Mouse (Mus musculus): ENCODE measurements at regions not wholly inside any gene's neighbourhood (a gene's known extent, or its start where the extent isn't known, plus 50 kb on each side); places are given as distances from the start of the nearest gene placed in this dataset.
"Not testable (repeated sequence)": the region's sequence is repeated elsewhere in the genome, so short reads cannot be mapped to it uniquely, and the experiment has no call there.

DNA sequence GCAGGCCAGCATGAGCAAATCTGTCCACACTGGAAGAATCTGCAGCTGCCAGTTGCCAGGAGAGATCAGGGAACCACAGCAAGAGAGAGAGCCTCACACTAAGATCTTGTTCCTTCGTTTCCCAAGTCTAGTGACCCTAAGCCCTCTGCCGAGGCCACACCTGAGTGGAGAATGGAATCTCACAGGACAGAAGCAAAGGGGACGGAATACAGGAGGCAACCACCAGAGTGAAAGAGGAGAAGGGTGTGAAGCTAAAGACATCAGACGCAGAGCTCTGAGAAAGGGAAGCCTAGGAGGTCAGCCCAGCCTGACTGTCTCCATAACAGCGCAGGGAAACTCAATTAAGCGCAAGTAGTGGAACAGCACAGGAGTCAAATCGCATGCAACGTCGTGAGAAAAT is 75.0 kb downstream of the Suds3 start:
- no peak for DNase-seq (ENCODE audit: low spot score in 2 of 2)

DNA sequence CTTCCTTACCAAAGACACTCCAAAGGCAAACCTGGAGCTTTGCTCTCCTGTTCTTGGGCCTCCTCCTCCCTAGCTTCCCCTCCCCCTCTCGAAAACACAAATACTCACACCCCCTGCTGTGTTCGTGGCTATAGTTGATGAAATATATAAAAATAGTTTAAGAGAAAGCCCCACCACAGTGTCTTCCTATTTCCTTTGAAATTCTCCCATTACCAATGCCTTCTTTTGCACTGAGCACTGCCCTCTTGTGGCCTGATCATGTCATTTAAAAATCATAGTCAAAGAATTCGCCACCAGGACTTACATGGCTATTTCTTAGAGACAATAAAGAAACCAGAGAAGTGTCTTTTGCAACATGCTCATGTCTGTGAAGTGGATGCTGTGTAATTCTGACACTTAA is 78.7 kb downstream of the Suds3 start:
- DNase-seq (ENCODE audit: low spot score in 2 of 2), result peak; percentile 62 to 76

DNA sequence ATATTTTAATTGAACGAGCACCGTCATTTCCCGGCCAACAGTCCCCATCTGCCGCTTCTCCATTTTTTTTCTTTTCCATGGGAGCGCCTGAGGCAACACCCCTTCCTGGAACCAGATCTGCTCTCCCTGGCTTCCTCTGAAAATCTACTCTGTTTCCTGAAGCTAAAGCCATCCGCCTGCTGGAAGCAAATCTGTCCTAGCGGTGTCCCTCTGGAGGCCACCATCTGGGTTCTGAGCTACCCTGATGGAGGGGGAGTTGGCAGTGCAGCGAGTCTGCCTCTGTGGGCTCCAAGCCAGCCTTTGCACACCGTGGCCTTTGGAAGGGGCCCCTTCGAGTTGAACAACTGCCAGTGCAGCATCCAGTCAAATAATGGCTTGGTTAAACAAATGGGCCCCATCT is 83.8 kb downstream of the Suds3 start:
- DNase-seq (ENCODE audit: low spot score in 2 of 2), result peak; percentile 15 to 22

DNA sequence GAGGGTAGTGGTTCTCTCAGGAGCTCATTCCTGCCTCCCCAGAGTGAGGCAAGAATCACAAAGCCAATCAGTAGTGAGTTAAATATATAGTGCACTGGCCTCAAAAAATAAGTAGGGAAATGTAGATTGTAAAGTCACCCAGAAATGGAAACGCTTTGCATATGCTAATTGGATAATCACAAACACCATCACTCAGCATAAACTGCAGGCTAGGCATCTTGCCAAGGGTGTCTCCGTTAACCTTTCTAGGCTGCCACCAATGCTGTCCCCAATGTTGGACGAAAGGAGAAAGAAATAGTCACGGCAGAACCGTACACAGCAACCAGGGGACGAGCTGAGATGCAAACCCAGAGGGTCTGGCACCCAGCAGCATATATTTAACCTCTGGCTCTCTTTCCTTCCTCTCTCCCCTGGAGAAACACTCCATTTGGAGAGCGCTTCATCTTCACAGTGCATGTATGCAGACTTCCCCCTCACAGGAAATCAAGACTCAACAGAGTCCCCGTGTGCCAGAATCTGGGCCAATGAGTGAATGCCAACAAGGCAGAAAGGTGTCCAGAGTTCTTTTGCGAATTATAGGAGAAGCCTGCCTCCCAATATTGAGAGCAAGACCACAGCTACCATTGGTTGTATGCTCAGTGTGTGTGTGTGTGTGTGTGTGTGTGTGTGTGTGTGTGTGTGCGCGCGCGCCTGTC is 90.1 kb downstream of the Suds3 start:
- no peak for DNase-seq (ENCODE audit: low spot score in 2 of 2)

DNA sequence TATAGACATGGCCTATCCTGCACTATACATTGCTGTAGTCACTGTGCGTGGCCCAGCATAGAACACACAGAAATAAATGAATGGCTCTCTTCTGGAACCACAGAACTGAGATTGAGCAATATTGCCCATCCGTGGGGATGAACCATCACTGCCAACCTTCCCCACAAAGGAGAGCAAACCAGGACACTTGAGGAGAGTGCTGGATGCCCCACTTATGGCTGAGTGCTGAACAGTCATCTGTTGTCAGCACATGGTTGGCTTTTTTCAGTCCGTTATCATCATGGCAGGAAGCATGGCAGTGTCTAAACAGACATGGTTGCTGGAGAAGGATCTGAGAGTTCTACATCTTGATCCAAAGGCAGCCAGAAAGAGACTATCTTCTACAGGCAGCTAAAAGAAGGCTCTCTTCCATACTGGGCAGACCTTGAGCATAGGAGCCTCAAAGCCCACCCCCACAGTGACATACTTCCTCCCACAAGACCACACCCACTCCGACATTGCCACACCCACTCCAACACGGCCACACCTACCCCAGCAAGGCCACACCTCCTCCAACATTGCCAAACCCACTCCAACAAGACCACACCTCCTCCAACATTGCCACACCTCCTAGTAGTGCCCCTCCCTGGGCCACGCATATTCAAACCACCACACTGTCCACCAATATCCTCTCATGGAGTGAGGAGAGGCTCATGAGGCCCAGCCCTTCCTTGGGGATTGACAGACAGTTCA is 97.3 kb downstream of the Suds3 start:
- no peak for DNase-seq (ENCODE audit: low spot score in 2 of 2)

DNA sequence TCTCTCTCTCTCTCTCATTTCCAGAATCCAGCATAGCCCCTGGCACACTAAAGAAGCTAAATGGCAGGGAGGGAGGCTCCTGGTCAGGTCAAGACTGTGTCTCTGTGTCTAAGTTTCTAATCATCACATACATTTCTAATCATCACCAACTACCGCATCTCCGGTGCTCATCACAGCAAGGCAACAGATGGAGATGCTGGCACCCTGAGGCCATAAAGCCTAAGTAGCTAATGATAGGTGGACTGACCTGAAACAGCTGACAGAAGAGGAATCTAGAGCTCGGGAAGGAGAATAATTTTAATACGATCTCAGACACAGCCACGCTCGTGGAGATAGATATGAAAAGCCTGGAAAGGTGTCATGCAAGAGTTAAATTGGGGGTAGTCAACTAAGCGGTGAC is 104.8 kb downstream of the Suds3 start:
- DNase-seq (ENCODE audit: low spot score in 2 of 2), result no peak

DNA sequence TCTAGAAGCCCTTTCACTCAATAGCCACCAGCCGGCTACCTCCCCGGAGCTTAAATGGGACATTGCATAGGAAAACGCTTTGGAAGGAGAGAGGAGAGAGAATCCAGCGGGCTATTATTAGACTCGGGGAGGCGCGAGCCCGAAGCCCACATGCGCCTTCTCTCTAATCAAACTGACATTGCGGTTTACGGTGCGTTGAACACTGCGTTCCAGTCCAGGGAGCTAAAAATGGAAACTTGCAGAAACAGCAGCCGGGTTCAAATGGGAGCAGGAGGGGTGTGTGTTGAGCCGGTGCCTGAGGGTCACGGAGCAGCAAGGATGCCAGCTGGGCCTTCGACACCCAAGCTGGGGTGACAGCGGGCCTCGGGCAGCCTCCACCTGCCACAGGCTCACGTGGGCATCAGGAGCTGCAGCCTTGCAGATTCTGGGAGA is 115.1 kb downstream of the Suds3 start:
- DNase-seq (ENCODE audit: low spot score in 2 of 2), result peak; percentile 53 to 58

DNA sequence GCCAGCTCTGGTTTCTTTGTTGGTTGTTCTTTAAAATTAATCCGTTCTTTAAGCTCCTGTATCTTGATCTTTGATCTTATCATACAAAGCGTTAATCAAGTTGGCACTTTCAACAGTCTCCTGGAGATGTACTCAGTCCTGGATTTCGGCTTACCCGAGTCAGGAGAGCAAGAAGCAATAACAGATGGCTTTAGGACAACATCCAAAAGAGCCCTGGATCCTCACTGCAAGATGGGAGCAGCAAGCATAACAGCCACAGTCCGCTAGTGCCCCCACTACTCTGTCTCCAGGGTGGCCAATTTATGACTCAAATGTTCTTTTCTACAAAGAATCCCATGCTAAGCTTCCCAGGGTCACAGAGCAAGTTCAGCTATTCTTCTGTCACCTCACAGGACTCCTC is 121.4 kb downstream of the Suds3 start:
- DNase-seq (ENCODE audit: low spot score in 2 of 2), result no peak

DNA sequence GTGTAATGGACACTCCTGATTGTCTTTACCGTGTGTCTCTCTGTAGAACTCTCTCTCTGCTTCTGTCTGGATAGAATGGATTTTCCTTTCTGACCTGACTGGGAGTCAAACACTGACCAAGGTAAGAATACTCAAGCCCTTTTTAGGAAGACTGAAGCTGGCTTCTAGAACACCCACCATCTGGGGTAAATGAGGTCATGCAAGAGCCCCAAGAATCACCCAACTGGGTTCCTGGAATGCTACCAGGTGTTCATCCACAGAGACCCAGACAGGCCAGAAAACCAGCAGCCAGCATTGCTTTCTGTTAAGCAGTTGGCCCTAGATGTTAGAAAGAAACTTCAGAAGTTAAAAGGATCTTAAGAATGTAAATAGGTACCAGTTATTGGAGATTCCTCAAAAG is 122.2 kb downstream of the Suds3 start:
- DNase-seq (ENCODE audit: low spot score in 2 of 2), result no peak

DNA sequence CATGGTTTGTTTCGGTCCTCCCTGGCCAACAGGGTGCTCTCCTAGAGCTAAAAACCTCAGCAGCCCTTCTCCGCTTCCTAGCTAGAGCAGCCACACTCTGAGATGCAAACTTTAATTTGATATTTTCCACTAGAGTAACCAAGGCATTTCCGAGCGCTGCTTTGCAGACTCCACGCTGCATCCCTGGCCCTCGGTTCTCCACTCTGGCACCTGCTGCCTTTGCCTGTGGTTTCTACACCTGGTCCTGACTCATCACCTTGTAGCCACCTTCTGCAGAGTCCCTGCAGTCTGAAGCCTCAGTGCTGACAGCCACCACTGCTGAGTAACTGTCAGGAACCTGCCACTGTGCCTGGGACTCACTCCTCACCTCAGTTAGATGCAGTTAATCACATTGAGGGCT is 124.5 kb downstream of the Suds3 start:
- DNase-seq (ENCODE audit: low spot score in 2 of 2), result peak in 1 of 2 experiments; percentile 8

DNA sequence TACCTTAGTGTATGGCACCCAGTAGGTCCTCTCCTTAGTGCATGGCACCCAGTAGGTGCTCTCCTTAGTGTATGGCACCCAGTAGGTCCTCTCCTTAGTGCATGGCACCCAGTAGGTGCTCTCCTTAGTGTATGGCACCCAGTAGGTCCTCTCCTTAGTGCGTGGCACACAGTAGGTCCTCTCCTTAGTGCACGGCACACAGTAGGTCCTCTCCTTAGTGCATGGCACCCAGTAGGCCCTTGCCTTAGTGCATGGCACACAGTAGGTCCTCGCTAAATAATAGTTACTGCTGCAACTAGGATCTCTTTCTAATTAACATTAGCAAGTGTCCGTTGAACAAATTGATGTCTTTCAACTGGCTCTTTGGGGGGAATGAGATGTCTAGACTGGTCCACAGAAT is 144.4 kb downstream of the Suds3 start:
- not testable (repeated sequence) for DNase-seq (ENCODE audit: low spot score in 2 of 2)

DNA sequence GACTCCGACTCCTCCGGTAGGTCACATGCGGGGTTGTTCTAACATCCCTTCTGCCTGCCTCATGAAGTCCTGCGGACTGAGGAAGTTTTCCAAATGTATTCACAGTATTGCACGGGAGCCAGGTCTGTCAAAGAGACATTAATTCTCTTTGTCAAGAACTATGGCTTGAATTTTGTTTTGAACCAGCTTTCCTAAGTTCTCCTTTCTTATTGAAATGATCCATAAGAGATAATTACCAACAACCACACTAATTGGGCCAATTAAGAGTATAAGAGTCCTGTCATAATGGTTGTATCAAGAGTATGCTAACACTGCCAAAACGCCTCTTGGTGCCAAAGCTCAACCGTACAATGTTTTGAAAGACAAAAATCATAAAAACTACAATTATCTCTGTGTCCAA is 151.7 kb downstream of the Suds3 start:
- no peak for DNase-seq (ENCODE audit: low spot score in 2 of 2)

DNA sequence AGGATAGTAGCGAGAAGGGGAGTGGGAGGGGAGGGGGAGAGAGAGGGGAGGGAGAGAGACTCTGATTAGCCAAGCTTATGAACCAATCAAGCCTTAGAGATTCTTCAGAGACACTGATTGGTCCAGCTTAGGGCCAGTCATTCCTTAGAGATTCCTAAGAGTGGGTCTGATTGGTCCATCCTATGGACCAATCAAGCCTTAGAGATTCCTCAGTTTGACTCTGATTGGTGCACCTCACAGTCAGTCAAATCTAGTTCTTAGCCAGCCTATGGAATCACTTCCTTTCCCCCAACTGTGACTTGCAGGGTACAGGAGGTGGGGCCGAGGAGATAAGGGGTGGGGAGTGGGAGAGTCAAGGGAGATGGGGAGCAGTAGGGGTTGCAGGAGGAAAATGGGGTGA is 152.8 kb downstream of the Suds3 start:
- DNase-seq (ENCODE audit: low spot score in 2 of 2), result no peak

DNA sequence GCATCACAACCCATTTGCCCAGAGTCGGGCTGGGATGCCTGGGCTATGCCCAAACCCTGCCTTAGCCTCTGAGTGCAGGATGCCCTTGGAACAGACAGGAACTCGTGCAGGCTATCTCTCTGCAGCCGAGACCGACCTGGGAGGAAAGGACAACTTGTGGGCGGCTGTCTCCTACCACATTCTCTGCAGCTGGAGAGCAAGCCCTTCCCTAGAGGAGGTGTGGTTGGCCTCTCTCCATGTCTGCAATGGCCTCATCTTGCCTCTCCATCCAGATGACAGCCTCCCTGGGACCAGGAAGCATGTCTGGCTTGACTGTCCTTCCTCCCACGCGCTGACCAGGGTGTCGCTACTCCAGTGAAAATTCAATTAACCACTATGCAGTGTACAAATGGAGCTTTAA is 155.9 kb downstream of the Suds3 start:
- no peak for DNase-seq (ENCODE audit: low spot score in 2 of 2)

DNA sequence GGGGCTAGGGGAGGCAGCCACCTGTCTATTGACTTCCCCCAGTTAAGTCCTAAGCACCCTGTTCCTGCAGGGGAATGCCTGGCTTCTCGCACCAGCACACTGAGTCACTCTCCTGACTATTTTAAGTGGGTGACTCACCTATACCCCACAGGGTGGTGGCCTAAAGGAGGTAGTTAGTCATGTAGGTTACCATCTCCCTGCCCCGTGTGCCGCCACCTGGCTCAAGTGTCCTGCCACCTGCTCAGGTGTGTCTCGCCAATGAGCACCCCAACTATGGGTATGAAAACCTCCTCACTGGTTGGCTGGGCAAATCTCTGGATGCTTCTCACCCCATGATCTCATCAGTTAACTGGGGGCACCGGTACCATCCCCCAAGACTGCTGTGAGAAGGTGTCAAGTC is 157.8 kb downstream of the Suds3 start:
- DNase-seq (ENCODE audit: low spot score in 2 of 2), result no peak

DNA sequence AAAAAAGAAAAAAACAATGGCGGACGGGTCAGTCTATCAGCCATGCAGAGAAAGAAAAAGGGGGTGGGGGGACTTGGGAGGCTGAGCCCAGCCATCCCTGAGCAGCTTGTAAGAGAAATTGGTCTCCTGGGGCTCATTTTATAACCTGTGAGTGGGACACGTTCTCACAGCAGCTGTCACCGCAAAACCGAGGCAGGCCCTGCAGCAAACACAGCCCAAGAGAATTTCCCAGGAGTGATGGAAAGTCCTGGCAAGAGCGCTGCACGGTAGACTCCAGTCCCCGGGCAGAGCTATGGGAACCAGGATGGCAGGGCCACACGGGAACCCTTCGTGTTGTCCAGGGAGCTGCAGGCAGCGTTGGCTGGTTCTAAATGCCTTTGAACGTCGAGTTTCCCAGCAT is 159.3 kb downstream of the Suds3 start:
- DNase-seq (ENCODE audit: low spot score in 2 of 2), result no peak

DNA sequence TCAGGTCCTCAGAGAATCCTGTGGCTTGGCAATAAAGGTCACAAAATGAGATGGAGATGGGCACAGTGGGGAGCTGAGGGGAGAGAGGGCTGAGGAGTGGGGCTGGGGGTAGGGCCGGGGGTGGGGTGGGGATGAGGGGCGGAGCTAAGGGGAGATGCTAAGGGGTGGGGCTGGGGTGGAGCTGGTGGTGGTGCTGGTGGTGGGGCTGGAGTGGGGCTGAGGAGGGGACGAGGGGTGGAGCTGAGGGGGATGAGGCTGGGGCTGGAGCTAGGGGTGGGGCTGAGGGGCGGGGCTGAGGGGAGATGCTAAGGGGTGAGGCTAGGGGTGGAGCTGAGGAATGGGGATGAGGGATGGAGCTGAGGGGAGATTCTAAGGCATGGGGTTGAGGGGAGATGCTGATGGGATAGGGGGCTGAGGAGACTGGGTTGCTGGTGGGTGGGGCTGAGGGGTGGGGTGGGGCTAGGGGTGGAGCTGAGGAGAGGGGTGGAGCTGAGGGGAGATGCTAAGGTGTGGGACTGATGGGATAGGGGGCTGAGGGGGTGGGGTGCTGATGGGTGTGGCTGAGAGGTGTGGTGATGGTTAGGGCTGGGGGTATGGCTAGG is 165.5 kb downstream of the Suds3 start:
- DNase-seq (ENCODE audit: low spot score in 2 of 2), result no peak

DNA sequence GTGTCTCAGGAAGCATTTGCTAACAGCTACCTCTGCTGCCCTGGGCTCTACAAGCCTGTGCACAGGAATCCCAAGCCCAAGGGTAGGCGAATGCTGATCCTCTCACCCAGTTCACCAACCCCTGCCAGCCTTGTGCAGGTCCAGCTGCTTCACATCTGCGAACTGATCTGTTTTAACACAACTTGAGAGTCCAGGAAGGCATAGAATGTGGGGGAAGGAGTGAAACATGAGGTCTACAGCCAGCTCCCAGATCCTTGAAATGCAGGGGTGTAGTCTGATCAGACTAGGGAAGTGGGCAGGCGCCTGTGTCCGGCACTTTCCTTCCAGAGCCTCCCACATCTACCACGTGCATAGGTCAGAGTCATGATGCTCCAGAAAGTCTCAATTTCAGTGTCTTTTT is 181.3 kb downstream of the Suds3 start:
- DNase-seq (ENCODE audit: low spot score in 2 of 2), result no peak

DNA sequence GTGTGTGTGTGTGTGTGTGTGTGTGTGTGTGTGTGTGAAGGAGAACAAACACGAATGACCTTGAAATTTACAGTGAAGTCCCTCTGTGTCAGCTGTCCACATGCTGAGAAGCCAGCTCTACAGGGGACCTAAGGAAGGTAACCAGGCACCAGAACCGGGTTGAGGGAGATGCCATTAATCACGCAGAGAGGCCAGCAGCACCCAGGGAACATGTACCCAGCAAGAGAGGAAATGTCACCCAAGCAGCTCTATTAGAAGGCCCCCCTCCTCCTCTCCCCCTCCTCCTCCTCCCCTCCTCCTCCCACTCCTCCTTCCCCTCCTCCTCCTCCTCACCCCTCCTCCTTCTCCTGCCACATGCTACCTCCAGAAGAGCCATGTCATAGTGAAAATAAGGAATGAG is 181.8 kb downstream of the Suds3 start:
- no peak for DNase-seq (ENCODE audit: low spot score in 2 of 2)

DNA sequence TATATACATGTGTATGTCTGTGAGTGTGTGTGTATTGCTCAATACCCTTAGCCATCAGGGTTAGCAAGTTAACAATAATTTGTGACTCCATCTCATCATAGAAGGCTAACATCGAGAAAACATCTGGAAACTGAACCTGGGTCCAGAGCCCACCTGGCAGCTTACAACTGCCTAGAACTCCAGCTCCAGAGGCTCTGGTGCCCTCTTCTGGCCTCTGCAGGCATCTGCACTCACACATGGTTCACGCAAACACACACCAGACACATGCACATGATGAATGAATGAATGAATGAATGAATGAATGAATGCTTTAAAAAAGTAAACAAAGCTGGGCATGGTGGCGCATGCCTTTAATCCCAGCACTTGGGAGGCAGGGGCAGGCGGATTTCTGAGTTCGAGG is 182.8 kb downstream of the Suds3 start:
- DNase-seq (ENCODE audit: low spot score in 2 of 2), result no peak

DNA sequence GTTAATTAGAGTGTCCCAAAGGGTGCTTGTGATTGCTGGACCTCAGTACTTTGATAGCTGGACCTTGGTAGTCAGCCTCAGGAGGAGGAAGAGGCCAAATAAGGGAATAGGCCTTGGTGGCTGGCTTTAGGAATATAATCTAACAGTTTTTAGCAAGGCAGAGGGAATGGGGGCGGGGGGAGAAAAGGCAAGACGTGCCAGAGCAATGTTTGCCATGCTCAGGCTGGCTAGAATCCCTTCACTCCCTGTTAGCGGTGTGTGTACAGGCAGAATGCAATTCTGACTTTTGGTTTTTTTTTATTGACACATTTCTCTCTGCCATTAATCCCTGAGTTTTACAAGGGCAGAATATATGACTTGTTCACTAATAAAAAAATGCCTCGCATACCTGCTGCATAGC is 192.2 kb downstream of the Suds3 start:
- DNase-seq (ENCODE audit: low spot score in 2 of 2), result no peak

DNA sequence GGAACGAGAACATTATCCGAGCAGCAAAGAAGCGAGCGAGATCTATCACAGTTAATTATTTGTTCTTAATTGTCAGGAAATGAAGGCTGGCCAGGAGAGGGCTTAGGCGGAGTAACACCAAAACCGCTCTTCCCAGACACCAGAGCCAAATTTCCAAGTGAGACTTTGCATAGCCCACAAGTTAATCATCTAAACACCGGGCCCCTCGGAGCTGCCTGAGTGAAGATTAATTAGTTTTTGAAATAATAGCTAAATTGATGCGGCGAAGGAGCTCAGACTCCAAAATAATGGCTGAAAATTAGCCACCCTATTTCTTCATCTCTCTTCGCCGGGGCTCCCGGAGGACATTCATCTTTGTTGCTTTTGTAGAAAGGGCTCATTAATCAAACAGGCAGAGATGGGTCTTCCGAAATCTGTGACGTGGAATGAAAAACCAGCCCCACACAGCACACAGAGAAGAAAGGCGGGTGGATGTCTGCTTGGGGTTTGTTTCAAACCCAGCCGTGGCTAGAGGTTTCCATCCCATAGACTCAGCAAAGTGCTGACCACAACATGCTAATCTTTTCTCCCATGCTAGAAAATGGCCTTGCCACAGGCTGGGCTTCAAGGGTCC is 193.7 kb downstream of the Suds3 start:
- no peak for DNase-seq (ENCODE audit: low spot score in 2 of 2)

DNA sequence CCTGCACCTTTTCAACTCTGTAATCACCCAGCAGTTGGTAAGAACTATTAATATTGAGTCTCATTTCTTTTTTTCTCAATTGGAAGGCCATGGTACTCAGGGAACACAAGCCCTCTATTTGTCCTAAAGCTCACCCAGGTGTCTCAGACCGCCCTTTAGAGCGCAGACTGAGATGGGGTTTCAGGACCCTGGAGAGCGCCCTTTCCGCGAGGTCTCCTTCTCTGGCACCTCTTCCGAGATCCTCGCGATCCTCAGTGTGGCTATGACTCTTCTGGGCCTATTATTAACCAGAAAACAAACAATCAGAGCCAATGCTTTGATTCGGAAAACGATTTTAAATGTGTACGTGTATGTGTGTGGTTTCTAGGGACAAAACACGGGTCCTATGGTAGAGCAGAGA is 201.0 kb downstream of the Suds3 start:
- DNase-seq (ENCODE audit: low spot score in 2 of 2), result no peak

Measured in right cerebral cortex, adult 2 months (tissue).